Mouse (Mus musculus) midbrain, embryonic 11.5 days (tissue): ENCODE data around the gene Cxcl16. TPM values are rescaled to one million over a fixed set of nuclear protein-coding genes. Genes with fewer than 3 reads are reported as not detected.
"Not testable (repeated sequence)": the region's sequence is repeated elsewhere in the genome, so short reads cannot be mapped to it uniquely, and the experiment has no call there.

Source experiments
- ATAC-seq: fragments of 200-750 bp; cut with Nextera tagmentation; 2 replicates; pipeline ENCODE4 v1.8.0; 2017; ENCODE audit warnings: moderate TSS enrichment, moderate library complexity; ENCODE audit not compliant: low FRiP score
- DNase-seq: peaks from one replicate; pipeline ENCODE4 v3.0.0; 2015; ENCODE audit warnings: low spot score; ENCODE audit errors: missing footprints
- H3K27ac ChIP-seq: fragments of 300-500 bp; sonication (generic); 2 replicates; pipeline ENCODE4 v1.5.1; 2014; ENCODE audit warnings: low read depth, low read length
- H3K27me3 ChIP-seq: fragments of 300-500 bp; sonication (generic); 2 replicates; pipeline ENCODE4 v1.6.1; 2014; ENCODE audit warnings: mild to moderate bottlenecking, low read length, moderate library complexity, mixed read lengths; ENCODE audit not compliant: control insufficient read depth, insufficient read depth
- H3K36me3 ChIP-seq: fragments of 300-500 bp; sonication (generic); 2 replicates; pipeline ENCODE4 v1.6.1; 2014; ENCODE audit warnings: mild to moderate bottlenecking, low read length, moderate library complexity, mixed read lengths; ENCODE audit not compliant: control insufficient read depth, insufficient read depth
- H3K4me1 ChIP-seq: fragments of 300-500 bp; sonication (generic); 2 replicates; pipeline ENCODE4 v1.6.1; 2014; ENCODE audit warnings: low read length; ENCODE audit not compliant: control insufficient read depth, insufficient read depth
- H3K4me2 ChIP-seq: fragments of 300-500 bp; sonication (generic); 2 replicates; pipeline ENCODE4 v1.6.1; 2014; ENCODE audit warnings: mild to moderate bottlenecking, moderate library complexity
- H3K4me3 ChIP-seq: fragments of 300-500 bp; sonication (generic); 2 replicates; pipeline ENCODE4 v1.5.1; 2014; ENCODE audit warnings: low read depth, low read length
- H3K9ac ChIP-seq: fragments of 300-500 bp; sonication (generic); 2 replicates; pipeline ENCODE4 v1.6.1; 2014; ENCODE audit warnings: low read length
- H3K9me3 ChIP-seq: fragments of 300-500 bp; sonication (generic); 2 replicates; pipeline ENCODE4 v1.6.1; 2016; ENCODE audit warnings: low read length; ENCODE audit not compliant: control insufficient read depth
- WGBS: fragments of 180-500 bp; shearing (Covaris S2); extraction: QIAGEN DNeasy Blood & Tissue Kit; methylation state at CpG from one replicate; pipeline ENCODE4 v1.1.7; 2014; 5-methylcytosine and 5-hydroxymethylcytosine counted together
- polyA plus RNA-seq: library from polyadenylated mRNA; unstranded; fragments of >200 nt; fragmentation: Nextera tagmentation; extraction: Ambion mirVana; gene quantifications from 2 replicates; pipeline ENCODE4 v1.2.1, GENCODE M21; 2014

Cxcl16 gene
- polyA plus RNA-seq, 1 experiment from 2014 or later = 0.82 TPM

DNA sequence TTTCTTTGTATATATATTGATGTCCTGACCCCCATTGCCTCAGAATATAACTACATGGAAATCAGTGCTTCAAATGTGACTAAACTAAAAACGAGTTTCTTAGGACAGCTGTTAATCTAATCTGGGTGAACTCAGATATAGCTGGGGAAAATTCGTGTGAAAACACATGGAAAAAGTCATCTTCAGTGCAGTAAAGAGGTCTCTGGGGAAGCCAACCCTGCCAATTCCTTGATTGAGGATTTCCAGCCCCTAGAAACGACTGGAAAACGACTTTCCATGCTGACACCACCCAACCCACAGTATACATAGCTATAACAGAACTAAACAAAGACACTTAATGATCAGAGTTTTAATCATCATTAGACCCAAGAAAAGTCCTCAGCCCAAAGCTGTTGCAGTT lies 28.0 kb upstream of the Cxcl16 start:
- Histone ChIP-seq H3K27me3 (no peaks in the 10 kb centered on the region), H3K36me3 (no peaks in the 10 kb centered on the region), H3K4me1 (no peaks in the 10 kb centered on the region), H3K4me3 (no peak overlapping the region), H3K4me2 (no peak overlapping the region), H3K9me3 (no peaks in the 10 kb centered on the region), H3K9ac (no peak overlapping the region), H3K27ac (no peak overlapping the region)
- ATAC-seq (no peak), DNase-seq (no peak)
- 60% methylated on average over 4 of the region's 4 CpGs for WGBS

DNA sequence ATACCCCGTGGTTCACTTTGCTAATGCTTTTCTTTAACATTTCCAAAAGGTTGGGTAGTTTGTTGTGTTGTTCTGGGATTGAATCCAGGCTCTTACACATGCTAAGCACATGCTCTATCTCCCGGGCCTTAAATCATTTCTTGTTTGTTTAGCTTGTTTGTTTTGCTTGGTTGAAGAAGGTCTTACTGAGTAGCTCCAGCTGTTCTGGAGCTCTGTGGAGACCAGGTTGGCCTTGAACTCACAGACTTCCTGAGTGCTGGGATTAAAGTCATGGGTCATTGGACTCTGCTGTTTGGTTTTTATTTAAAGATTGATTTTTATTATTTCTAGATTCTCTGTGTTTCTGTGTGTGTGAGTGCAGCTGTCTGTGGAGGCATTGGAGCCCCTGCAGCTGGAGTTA lies 25.7 kb upstream of the Cxcl16 start:
- no peak overlapping the region for H3K9ac ChIP-seq
- H3K4me1 ChIP-seq = no peaks in the 10 kb centered on the region
- no peak overlapping the region for H3K4me2 ChIP-seq
- H3K9me3 ChIP-seq = no peaks in the 10 kb centered on the region
- 63% methylated on average over 2 of the region's 2 CpGs for WGBS
- DNase-seq (no peak), ATAC-seq (no peak)
- H3K36me3 ChIP-seq = no peaks in the 10 kb centered on the region
- H3K27ac ChIP-seq = no peak overlapping the region
- no peaks in the 10 kb centered on the region for H3K27me3 ChIP-seq
- no peak overlapping the region for H3K4me3 ChIP-seq

DNA sequence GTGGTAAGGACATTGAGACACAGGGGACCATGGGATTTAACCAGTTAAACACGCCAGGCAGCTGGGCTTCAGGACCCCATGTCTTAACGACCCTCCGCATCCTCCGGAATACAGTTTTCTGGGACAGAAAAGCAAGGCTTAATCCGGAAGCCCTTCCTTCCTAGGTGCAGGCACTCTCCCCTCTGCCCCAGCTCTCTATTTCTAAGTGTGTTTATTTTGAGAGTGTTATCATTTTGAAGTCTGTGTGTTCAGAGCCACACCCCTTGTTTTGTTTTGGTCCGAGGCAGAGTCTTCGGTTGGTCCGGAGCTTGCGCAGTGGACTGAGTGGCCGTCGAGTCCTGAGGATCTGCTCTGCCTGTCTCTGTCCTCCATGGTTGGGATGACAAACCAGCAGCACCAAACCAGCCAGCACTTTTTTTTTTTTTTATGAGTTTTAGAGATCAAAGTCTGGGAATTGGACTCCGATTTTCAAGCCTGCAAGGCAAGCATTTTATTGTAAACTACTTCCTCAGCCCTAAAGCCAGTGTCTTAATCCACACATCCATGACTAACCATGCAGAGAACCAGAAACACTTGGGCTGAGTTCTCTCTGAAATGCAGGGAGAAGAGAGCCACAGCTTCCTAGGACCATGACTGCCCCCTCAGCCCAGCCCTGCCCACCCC lies 15.2 kb upstream of the Cxcl16 start:
- H3K36me3 ChIP-seq = no peaks in the 10 kb centered on the region
- DNase-seq = no peak
- H3K27ac ChIP-seq = no peak overlapping the region
- no peaks in the 10 kb centered on the region for H3K9me3 ChIP-seq
- H3K4me3 ChIP-seq = no peak overlapping the region
- no peak for ATAC-seq
- no peaks in the 10 kb centered on the region for H3K27me3 ChIP-seq
- H3K4me2 ChIP-seq = no peak overlapping the region
- WGBS = 71% methylated on average over 12 of the region's 12 CpGs
- no peaks in the 10 kb centered on the region for H3K4me1 ChIP-seq
- H3K9ac ChIP-seq = no peak overlapping the region

DNA sequence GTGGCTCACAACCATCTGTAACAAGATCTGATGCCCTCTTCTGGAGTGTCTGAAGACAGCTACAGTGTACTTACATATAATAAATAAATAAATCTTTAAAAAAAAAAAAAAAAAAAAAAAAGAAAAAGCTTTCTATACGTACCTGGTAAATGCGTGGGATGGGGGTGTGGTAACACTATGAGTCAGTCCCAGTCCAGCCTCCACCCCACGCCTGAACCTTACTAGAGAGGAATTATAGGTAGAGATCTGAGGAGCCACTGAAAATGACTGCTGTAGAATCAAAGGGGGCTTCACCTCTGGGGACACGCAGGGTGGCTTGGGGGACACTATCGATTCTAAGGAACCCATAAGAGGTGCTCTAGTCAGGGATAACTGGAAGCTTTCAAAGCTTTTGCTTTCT lies 13.5 kb upstream of the Cxcl16 start:
- WGBS = 84% methylated on average over 5 of the region's 5 CpGs
- H3K27me3 ChIP-seq, ATAC-seq: not testable (repeated sequence)

DNA sequence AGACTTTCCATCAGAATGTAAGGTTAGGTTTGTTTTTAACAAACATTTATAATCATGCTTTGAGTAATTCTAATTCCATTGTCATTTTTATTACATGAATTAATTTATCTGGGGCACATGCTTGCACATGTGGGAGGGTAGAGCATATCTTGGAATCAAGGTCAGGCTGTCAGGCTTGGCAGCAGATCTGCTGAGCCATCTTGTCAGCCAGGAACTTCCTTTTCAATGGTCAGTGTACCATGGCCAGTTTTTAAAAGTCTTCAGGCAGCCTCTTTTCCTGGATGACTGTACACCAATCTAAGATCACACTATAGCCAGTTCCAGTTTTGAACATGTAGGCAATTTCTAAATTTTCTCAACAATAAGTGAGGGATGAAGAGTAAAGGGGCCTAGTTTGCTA lies 12.9 kb upstream of the Cxcl16 start:
- H3K9ac ChIP-seq = no peak overlapping the region
- H3K27me3 ChIP-seq = no peaks in the 10 kb centered on the region
- no peak overlapping the region for H3K4me3 ChIP-seq
- no peak overlapping the region for H3K27ac ChIP-seq
- DNase-seq (no peak), ATAC-seq (no peak)
- H3K36me3 ChIP-seq = no peaks in the 10 kb centered on the region
- no peak overlapping the region for H3K4me2 ChIP-seq
- H3K4me1 ChIP-seq = no peaks in the 10 kb centered on the region
- H3K9me3 ChIP-seq = no peaks in the 10 kb centered on the region

More for the DNA sequence above, 13.5 kb upstream of the Cxcl16 start:
- H3K4me2 ChIP-seq, H3K9me3 ChIP-seq, DNase-seq, H3K9ac ChIP-seq, H3K27ac ChIP-seq, H3K4me1 ChIP-seq, H3K36me3 ChIP-seq, H3K4me3 ChIP-seq: not testable (repeated sequence)

DNA sequence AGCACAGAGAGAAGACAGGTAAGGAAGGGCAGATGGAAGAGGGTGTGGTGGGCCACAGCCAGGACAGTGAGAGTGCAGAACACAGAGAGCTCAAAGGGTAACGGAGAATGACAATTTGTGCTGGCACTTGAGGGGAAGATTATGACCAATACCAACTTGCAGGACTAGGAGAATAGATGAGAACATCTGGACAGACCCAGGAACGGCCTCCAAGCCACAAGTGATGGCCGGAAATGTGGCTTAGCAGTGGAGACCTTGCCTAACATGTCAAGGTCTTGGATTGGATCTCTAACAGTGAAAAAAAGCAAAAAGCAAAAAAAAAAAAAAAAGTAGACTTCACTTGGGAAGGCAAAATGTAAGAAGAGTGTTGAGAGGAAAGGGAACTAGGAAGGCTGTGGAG lies 10.0 kb upstream of the Cxcl16 start:
- no peak for ATAC-seq
- Histone ChIP-seq H3K9me3 (no peaks in the 10 kb centered on the region), H3K4me1 (no peaks in the 10 kb centered on the region; the same call in 1 of the 2 replicates), H3K27ac (no peak overlapping the region), H3K36me3 (no peaks in the 10 kb centered on the region), H3K9ac (no peak overlapping the region), H3K27me3 (peaks cover 12% of the 10 kb centered on the region; the same call in 1 of the 2 replicates), H3K4me3 (no peak overlapping the region), H3K4me2 (no peak overlapping the region)
- DNase-seq = no peak
- 82% methylated on average over 3 of the region's 3 CpGs for WGBS

DNA sequence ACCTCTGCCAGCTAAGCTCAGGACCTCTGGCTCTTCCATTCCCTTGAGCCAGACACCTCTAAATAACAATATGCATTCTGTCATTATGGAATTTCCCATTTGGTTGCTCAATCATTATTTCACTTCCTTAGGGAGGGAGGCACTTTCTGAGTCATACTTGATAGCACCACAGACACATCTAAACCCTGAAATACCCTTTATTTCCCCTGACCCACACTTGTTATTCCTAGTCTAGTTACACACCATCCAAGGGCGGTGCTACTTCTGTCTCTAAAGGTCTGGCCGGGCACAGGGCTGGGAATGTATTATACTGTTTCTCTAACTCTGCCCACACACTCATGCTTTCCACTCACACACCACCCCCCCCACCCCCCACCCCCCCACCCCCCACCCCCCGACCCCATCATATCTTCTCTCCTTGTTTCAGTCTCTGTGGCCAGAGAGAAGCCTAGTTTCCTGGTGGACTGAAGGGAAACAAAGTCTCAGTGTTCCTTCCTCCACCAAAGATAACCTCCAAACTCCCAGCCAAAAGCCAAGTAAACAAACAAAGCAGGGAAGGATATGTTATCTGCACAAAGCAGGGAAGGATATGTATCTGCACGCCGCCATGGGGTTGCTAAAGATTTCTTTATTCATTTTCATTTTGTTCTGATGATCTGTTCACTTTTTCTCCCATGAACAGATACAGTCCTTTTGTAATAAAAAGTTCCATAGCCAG lies 8.3 kb upstream of the Cxcl16 start:
- H3K9ac ChIP-seq = no peak overlapping the region

DNA sequence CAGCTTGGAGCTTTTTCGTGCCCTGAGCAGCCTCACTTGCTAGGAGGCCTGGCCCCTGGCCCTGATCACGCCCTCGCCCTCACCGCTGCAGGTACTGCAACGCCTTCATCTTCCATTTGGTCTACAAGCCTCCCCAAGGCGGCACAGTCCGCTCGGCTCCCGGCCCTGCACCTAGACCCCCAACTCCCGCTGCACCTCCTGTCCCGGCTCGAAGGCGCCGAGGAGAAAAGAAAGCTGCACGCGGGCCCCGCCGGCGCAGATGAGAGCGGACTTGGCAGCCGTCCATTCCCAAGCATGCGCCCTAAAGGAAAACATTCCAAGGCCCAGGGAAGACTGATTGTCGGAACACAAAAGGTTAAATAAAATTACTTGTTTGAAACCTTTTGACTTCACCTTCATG lies 6.0 kb upstream of the Cxcl16 start:
- Histone ChIP-seq H3K4me2 (no peak overlapping the region), H3K27me3 (peaks cover 18% of the 10 kb centered on the region), H3K36me3 (no peaks in the 10 kb centered on the region), H3K9ac (no peak overlapping the region), H3K27ac (no peak overlapping the region), H3K4me1 (no peaks in the 10 kb centered on the region; the same call in 1 of the 2 replicates), H3K9me3 (no peaks in the 10 kb centered on the region), H3K4me3 (no peak overlapping the region)
- WGBS = 17% methylated on average over 23 of the region's 23 CpGs
- ATAC-seq (no peak), DNase-seq (peak; percentile 86)

More for the DNA sequence above, 8.3 kb upstream of the Cxcl16 start:
- Histone ChIP-seq H3K4me1 (no peaks in the 10 kb centered on the region; the same call in 1 of the 2 replicates), H3K27ac (no peak overlapping the region), H3K4me3 (no peak overlapping the region), H3K9me3 (no peaks in the 10 kb centered on the region), H3K4me2 (no peak overlapping the region), H3K27me3 (peaks cover 16% of the 10 kb centered on the region; the same call in 1 of the 2 replicates), H3K36me3 (no peaks in the 10 kb centered on the region)
- ATAC-seq (no peak), DNase-seq (no peak)
- WGBS = 92% methylated on average over 5 of the region's 5 CpGs

DNA sequence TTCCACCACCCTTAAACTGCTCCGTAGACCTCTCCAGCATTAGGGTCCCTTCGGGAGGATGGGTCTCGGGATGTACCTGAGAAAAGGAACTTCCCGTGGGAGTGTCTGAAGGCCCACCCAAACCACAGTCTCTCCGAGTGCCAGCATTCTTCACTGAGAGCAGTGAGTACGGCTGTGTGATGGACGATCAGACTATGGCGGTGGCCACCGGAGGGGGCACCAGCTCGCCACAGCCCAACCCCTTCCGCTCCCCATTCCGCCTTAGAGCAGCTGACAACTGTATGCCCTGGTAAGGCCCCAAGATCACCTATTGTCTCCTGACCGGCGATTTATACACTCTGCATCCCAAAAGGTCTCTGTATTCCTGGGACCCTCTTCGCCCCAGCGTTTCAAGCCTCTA lies 5.4 kb upstream of the Cxcl16 start:
- 22% methylated on average over 16 of the region's 16 CpGs for WGBS
- peak; percentile 91 for DNase-seq
- H3K27me3 ChIP-seq = peaks cover 22% of the 10 kb centered on the region

More for the DNA sequence above, 5.4 kb upstream of the Cxcl16 start:
- ATAC-seq = no peak
- Histone ChIP-seq H3K9me3 (no peaks in the 10 kb centered on the region), H3K4me2 (peak overlapping the region; percentile 6; the same call in 1 of the 2 replicates), H3K36me3 (no peaks in the 10 kb centered on the region), H3K4me3 (no peak overlapping the region), H3K9ac (no peak overlapping the region), H3K4me1 (no peaks in the 10 kb centered on the region; the same call in 1 of the 2 replicates), H3K27ac (no peak overlapping the region)
